Mouse (Mus musculus): ENCODE data around the gene Nmrk2.

DNA sequence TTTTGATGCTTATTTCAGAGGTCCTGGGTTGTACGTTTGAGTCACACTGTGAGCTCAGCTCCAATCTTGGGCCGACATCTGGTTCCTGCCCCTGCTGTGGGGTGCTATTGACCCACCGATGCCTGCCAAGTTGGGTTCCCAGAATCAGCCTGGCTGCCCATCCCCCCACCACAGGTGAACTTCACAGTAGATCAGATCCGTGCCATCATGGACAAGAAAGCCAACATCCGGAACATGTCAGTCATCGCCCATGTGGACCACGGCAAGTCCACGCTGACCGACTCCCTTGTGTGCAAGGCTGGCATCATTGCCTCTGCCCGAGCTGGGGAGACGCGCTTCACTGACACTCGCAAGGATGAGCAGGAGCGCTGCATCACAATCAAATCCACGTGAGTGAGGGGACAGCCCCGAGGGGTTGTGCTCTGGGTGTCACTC lies 24.3 kb downstream of the Nmrk2 start:
- TF ChIP-seq CTCF (IDR thresholded peaks at IDR 0.05; ENCODE audit: borderline replicate concordance, insufficient read depth, low read length), result no peak
- TF ChIP-seq POLR2A (IDR thresholded peaks at IDR 0.05; ENCODE audit: low read depth, low read length), result no peak

Measured in embryonic fibroblast, embryonic 13.5 days (primary cell).